Mouse (Mus musculus): ENCODE results near the gene Ryr3. TPM values are rescaled to one million over a fixed set of nuclear protein-coding genes. Genes with fewer than 3 reads are reported as not detected.
A peak's percentile ranks its signal among the peaks of the same experiment; 100 is the strongest.

The Ryr3 gene
- 3.1 and 3.6 TPM in 2 replicates for polyA plus RNA-seq (2015; fragmentation: Nextera tagmentation; extraction: Ambion mirVana)

DNA sequence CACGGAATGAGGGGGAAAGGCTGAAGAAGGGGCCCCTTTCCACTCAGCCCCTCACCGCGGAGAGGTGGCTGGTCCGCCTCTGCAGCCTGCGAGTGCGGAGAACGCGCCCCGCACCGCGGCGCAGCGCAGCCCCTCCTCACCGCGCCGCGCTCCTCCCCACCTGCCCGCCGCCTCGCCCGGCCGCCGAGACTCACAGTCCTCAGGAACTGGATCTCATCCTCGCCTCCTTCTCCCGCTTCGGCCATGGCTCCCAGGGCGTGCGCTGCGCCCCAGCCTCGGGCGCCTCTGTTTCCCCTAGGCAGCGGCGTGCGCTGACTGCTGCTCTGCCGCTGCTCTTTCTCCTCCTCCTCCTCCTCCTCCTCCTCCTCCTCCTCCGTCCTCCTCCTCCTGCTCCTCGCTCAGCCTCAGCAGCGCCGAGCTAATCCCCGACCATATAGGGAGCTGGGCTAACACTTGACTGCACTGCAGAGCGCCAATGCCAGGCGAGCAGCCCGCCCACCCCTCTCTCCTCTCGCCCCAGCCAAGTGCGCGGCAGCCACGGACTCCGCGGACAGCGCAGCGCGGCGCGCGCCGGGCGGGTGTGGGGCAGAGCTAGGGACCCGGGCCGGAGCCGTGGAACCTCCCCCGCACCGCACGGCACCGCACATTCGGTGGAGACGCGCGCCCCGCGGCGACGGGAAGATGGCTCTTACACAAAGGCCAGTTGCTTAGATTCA lies at the start of gene Ryr3:
TSS of gene Ryr3 (minus strand) at position 351 of the 716 bp plus-strand sequence.
- WGBS: under 1% methylated on average over 65 of the region's 72 CpGs
- peak within 1 kb of the TSS; percentile 54 for H3K4me3 ChIP-seq (replicated peaks)
- H3K9ac ChIP-seq: peak within 1 kb of the TSS; percentile 25; the same call in 1 of the 2 replicates
- peaks cover 23% of the 10 kb centered on the region for H3K27me3 ChIP-seq (replicated peaks)
- H3K36me3 ChIP-seq: no peaks in the 10 kb centered on the region
- H3K9me3 ChIP-seq: no peaks in the 10 kb centered on the region
- ATAC-seq (ENCODE audit: insufficient read depth, low FRiP score, low read depth): peak; percentile 91
- H3K4me1 ChIP-seq: no peaks in the 10 kb centered on the region; the same call in 1 of the 2 replicates
- no peak within 1 kb of the TSS; the same call in 1 of the 2 replicates for H3K27ac ChIP-seq
- H3K4me2 ChIP-seq: peak within 1 kb of the TSS; percentile 85

DNA sequence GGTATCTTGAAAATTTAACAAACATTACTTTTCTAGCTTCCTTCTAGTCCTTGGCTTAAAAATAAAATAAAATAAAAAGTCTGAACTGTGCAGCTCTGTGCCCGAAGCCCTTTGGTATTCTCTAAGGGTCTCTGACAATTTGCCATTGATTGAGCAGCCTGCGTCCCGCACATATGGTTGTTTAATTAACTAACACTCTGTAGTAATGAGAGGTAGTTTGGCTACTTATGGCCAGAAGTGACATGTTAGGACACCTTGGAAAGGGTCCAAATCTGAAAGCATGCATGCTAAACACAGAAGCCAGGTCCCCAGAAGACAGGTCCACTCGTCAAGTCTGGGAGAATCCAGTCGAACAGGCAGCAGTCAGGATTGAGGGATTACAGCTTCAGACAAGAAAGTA lies 22.0 kb upstream of the Ryr3 start:
- Histone ChIP-seq H3K9me3 (no peaks in the 10 kb centered on the region), H3K27me3 (replicated peaks) (no peaks in the 10 kb centered on the region), H3K4me2 (no peak overlapping the region), H3K9ac (no peak overlapping the region), H3K4me3 (replicated peaks) (no peak overlapping the region), H3K4me1 (no peaks in the 10 kb centered on the region), H3K27ac (no peak overlapping the region), H3K36me3 (no peaks in the 10 kb centered on the region)
- ATAC-seq (ENCODE audit: insufficient read depth, low FRiP score, low read depth): no peak
- WGBS: 58% methylated on average over 5 of the region's 5 CpGs

DNA sequence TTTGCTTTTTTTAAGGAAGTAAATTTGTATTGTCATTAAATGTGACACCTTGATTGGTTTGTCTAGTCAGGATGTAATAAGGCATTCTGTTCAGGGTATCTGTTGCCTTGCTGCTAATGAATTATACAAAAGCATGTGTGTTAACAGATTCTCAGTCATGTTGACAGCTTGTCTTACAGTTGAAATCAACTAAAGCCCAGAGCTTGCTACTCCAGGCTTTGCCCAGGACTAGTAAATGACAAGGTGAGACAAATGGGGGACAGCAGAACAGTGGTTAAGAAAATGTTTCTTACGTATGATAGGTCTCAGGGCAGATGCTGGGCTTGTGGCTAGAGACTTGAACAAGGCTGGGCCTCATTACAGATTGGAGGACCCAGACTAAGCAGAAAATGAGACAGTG lies 20.1 kb upstream of the Ryr3 start:
- H3K27me3 ChIP-seq (replicated peaks): no peaks in the 10 kb centered on the region
- no peak overlapping the region for H3K4me2 ChIP-seq
- no peak for ATAC-seq (ENCODE audit: insufficient read depth, low FRiP score, low read depth)
- H3K4me3 ChIP-seq (replicated peaks): no peak overlapping the region
- H3K9ac ChIP-seq: no peak overlapping the region
- H3K36me3 ChIP-seq: no peaks in the 10 kb centered on the region
- WGBS: 57% methylated on average over 1 of the region's 1 CpGs
- H3K4me1 ChIP-seq: no peaks in the 10 kb centered on the region
- H3K9me3 ChIP-seq: no peaks in the 10 kb centered on the region
- H3K27ac ChIP-seq: no peak overlapping the region

DNA sequence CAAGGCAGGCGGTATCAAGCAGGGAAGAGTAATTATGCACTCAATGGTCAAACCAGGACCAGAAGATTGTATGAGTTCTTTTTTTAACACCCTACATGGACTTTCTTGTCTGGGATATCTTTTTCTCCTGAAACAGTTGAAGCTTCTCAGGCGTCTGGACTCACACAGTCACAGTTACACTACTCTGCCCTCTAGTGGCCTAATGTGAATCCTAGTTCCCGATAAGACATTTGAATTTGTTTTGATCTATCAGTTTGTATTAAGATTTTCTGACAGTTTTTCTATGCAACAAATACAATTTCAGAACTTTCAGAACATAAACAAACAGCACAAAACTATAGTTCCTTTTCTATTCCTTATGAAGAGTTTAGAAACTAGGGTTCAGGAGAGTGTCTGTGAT lies 17.7 kb upstream of the Ryr3 start:
- no peak for ATAC-seq (ENCODE audit: insufficient read depth, low FRiP score, low read depth)
- Histone ChIP-seq H3K36me3 (no peaks in the 10 kb centered on the region), H3K27me3 (replicated peaks) (no peaks in the 10 kb centered on the region), H3K27ac (no peak overlapping the region), H3K4me3 (replicated peaks) (no peak overlapping the region), H3K9ac (no peak overlapping the region), H3K4me2 (no peak overlapping the region), H3K4me1 (no peaks in the 10 kb centered on the region), H3K9me3 (no peaks in the 10 kb centered on the region)
- WGBS: 16% methylated on average over 3 of the region's 3 CpGs

DNA sequence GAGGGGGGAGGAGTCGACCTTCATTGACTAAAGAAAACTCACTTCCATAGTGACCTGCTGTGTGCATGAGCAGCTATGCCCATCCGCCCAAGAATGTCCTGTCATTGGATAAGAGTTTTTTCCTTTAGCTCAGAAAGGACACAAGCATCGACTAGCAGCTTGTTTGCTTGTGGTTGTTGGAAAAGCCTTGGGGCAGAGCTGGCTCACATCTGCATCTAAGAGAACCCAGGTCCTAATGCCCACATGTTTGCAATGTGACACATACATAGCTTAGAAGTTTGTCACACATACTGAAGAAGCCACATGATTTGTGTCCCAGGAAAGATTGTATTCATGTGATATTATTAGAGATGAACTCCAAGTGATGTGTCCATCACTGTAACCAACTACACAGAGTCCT lies 16.5 kb upstream of the Ryr3 start:
- no peak for ATAC-seq (ENCODE audit: insufficient read depth, low FRiP score, low read depth)

DNA sequence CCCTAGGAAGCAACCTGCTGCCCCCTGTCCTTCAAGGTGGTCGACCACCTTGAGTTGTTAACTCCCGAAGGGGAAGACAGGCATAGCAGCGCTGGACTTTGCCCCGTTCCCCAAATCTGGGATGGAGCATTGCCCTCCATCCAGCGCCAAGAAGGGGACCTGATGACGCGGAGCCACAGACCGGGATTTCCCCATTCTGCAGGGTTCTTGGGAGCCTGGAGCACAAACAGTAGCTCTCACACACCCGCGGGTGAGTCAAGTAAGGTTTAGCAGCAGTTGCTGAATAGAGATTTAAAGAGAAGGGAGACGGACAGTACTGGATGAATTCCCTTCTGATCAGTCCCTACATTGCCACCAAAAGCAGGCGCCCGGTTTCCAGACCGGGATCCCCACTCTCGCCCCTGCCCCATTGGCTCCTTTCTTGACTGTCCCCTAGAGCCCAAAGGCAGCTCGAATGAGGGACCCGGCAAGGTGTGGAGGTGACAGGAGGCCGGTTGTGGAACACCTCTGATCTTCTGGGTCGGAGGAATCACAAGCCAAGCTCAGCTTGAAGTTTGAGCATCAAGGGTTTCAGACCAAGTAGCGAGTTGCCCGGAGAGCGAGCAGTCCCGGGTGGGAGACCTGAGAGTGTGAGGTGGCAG lies 671 bp downstream of the Ryr3 start:
- Histone ChIP-seq H3K9me3 (no peaks in the 10 kb centered on the region), H3K4me2 (peak overlapping the region; percentile 85), H3K27me3 (replicated peaks) (peaks cover 23% of the 10 kb centered on the region), H3K36me3 (no peaks in the 10 kb centered on the region), H3K9ac (peak overlapping the region; percentile 16; the same call in 1 of the 2 replicates), H3K4me3 (replicated peaks) (peak overlapping the region; percentile 54), H3K4me1 (no peaks in the 10 kb centered on the region; the same call in 1 of the 2 replicates), H3K27ac (no peak overlapping the region; the same call in 1 of the 2 replicates)
- 5% methylated on average over 23 of the region's 23 CpGs for WGBS
- ATAC-seq (ENCODE audit: insufficient read depth, low FRiP score, low read depth): no peak

More for the DNA sequence above, 16.5 kb upstream of the Ryr3 start:
- Histone ChIP-seq H3K4me2 (no peak overlapping the region), H3K9me3 (no peaks in the 10 kb centered on the region), H3K36me3 (no peaks in the 10 kb centered on the region), H3K4me3 (replicated peaks) (no peak overlapping the region), H3K27me3 (replicated peaks) (no peaks in the 10 kb centered on the region), H3K9ac (no peak overlapping the region), H3K4me1 (no peaks in the 10 kb centered on the region), H3K27ac (no peak overlapping the region)
- 60% methylated on average over 3 of the region's 3 CpGs for WGBS

DNA sequence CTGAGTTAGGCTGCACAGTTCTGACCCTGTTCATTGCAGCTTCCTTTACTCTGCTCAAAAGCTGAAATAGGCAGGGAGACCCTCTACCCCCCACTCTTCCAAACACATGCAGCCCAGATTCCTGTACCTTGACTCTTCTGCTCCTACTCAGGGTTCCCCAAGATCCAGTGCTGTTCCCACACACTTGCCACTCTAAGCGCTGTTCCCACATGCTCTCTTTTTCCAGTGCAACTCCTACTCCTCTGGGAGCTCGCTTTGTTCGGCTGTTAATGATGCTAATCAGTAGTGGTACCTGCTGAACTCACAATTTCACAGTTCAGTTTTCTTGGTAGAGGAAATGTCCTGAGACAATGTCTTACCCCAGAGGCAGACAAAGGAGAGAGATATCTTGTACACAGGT lies 6.9 kb downstream of the Ryr3 start:
- H3K36me3 ChIP-seq: no peaks in the 10 kb centered on the region
- ATAC-seq (ENCODE audit: insufficient read depth, low FRiP score, low read depth): no peak
- no peaks in the 10 kb centered on the region for H3K4me1 ChIP-seq
- no peak overlapping the region for H3K27ac ChIP-seq
- no peak overlapping the region for H3K4me2 ChIP-seq
- H3K9ac ChIP-seq: no peak overlapping the region
- 83% methylated on average over 3 of the region's 3 CpGs for WGBS
- 0 out of 2 replicates have a peak, but pooled peaks cover 3% of the 10 kb centered on the region for H3K27me3 ChIP-seq (replicated peaks)
- H3K4me3 ChIP-seq (replicated peaks): no peak overlapping the region
- H3K9me3 ChIP-seq: no peaks in the 10 kb centered on the region

DNA sequence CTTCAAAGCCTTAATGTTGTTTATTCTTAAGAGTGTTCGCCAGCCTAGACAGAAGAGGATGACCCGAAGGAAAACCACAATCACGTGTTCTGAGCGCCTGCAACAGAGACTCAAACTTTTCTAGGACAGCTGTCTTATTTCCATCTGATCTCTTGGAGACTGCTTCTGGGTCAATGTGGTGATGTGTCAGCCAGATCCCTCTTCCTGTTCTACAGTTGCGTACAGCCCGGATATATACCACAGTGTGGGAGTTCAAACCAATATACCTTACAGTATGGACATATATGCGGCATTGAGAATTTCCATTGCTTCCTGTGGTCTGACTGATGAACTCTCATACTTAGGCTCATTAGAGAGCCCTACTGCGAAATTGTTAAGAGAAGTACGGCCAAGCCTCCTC lies 7.6 kb downstream of the Ryr3 start:
- WGBS: 73% methylated on average over 9 of the region's 9 CpGs
- ATAC-seq (ENCODE audit: insufficient read depth, low FRiP score, low read depth): no peak
- H3K36me3 ChIP-seq: no peaks in the 10 kb centered on the region
- H3K4me3 ChIP-seq (replicated peaks): no peak overlapping the region
- H3K4me1 ChIP-seq: no peaks in the 10 kb centered on the region
- H3K9me3 ChIP-seq: no peaks in the 10 kb centered on the region
- H3K27me3 ChIP-seq (replicated peaks): 0 out of 2 replicates have a peak, but pooled peaks cover 3% of the 10 kb centered on the region
- no peak overlapping the region for H3K27ac ChIP-seq
- H3K4me2 ChIP-seq: no peak overlapping the region
- no peak overlapping the region for H3K9ac ChIP-seq

DNA sequence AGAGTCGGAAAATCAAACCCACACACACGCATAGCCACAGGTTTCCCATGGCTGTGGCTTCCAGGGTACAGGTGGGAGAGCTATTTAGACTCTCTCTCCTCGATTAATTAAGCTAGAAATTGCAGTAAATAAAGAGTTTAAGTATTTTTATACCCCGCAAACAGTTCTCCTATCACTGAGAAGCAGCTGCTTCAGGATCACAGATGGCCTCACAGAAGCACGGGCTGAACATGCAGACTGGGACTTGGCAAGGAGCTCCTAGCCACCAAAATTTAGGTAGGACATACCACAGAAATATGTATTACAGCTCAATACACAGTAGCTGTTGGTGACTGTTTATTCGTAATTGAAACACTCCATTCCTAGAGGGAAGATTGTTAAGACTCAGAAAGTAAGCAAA lies 14.0 kb downstream of the Ryr3 start:
- no peaks in the 10 kb centered on the region for H3K27me3 ChIP-seq (replicated peaks)
- H3K4me2 ChIP-seq: no peak overlapping the region
- H3K36me3 ChIP-seq: no peaks in the 10 kb centered on the region
- H3K27ac ChIP-seq: no peak overlapping the region
- no peaks in the 10 kb centered on the region for H3K4me1 ChIP-seq
- no peak for ATAC-seq (ENCODE audit: insufficient read depth, low FRiP score, low read depth)
- H3K9ac ChIP-seq: no peak overlapping the region
- WGBS: 68% methylated on average over 6 of the region's 6 CpGs
- H3K4me3 ChIP-seq (replicated peaks): no peak overlapping the region
- no peaks in the 10 kb centered on the region for H3K9me3 ChIP-seq

DNA sequence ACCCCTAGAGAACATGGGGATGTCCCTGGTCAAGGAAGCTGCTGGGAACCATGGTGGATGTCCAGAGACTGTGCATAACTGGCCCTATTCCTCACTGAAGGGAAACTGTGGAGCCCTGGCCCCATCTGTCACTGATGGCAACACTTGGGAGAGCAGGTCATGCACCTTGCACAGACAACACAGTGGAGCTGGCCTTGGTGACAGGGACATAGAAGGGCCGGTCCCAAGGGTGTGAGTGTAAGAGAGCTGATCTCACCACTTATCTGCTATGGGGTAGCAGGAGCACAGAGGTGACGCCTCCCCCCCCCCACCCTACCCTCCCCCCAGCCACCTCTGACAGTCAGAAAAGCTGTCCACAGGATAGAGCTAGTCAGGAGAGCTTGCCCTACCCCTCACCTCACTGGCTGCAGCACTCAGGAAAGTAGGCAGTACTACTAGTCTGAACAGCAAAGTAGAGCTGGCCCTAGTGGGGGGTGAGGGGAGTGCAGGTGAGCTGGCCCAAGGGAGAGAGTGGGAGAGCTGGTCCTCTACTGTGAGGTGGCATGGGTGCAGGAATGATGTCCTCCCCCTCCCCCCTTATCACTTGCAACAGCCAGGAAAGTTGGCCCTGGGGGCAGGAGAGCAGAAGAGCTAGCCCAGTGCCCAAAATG lies 17.7 kb downstream of the Ryr3 start:
- no peak overlapping the region for H3K4me3 ChIP-seq (replicated peaks)
- H3K27ac ChIP-seq: no peak overlapping the region
- no peaks in the 10 kb centered on the region for H3K9me3 ChIP-seq
- 76% methylated on average over 2 of the region's 2 CpGs for WGBS
- no peaks in the 10 kb centered on the region for H3K36me3 ChIP-seq
- ATAC-seq (ENCODE audit: insufficient read depth, low FRiP score, low read depth): 0 out of 2 replicates have a peak, but pooled peaks have one; percentile 14
- H3K4me2 ChIP-seq: no peak overlapping the region
- H3K4me1 ChIP-seq: no peaks in the 10 kb centered on the region
- no peaks in the 10 kb centered on the region for H3K27me3 ChIP-seq (replicated peaks)
- no peak overlapping the region for H3K9ac ChIP-seq

DNA sequence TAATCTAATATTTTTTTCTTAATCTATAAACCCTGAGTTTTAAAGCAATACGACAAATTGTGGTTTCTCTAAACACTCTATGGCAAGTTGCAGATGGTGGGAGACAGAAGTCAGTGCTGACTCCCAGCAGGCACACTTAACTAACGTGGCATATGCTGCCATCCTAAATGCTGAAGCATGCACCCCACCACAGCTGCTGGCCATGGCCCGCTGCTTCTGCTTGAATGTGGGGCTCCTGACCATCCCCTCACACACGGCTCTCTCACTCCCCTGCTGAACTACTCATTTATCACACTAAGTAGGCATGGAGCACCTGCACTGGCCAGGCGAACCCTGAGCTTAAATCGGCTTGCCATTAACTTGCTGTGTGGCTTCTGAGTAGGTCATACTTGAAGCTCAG lies 29.7 kb downstream of the Ryr3 start:
- no peak overlapping the region for H3K4me3 ChIP-seq (replicated peaks)
- no peak for ATAC-seq (ENCODE audit: insufficient read depth, low FRiP score, low read depth)
- H3K27me3 ChIP-seq (replicated peaks): no peaks in the 10 kb centered on the region
- no peaks in the 10 kb centered on the region for H3K9me3 ChIP-seq
- no peak overlapping the region for H3K4me2 ChIP-seq
- WGBS: 73% methylated on average over 6 of the region's 6 CpGs
- no peak overlapping the region for H3K27ac ChIP-seq
- H3K9ac ChIP-seq: no peak overlapping the region
- no peaks in the 10 kb centered on the region for H3K4me1 ChIP-seq
- no peaks in the 10 kb centered on the region for H3K36me3 ChIP-seq

DNA sequence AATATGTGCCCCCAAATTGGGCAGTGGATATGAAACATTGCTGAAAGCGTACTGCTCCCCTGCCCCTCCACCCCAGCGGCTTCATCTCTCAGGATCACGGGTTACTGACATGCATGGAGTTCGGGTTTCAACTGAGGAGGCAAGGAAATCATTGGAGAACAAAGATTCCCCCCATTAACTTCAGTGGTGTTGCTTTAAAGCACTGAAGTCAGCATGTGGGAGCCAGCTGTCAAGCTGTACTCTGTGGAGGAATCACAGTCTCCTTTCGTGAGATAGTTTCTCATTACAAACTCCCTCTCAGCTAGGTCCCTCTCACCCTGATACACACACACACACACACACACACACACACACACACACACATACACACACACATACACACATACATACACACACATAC lies 35.2 kb downstream of the Ryr3 start:
- ATAC-seq (ENCODE audit: insufficient read depth, low FRiP score, low read depth): no peak
- Histone ChIP-seq H3K27me3 (replicated peaks) (no peaks in the 10 kb centered on the region), H3K27ac (no peak overlapping the region), H3K4me3 (replicated peaks) (no peak overlapping the region), H3K4me1 (no peaks in the 10 kb centered on the region), H3K9me3 (no peaks in the 10 kb centered on the region), H3K4me2 (no peak overlapping the region), H3K36me3 (no peaks in the 10 kb centered on the region), H3K9ac (no peak overlapping the region)
- WGBS: 33% methylated on average over 5 of the region's 5 CpGs
